Mouse (Mus musculus): Measurements from ENCODE around the gene Krt35.

Krt35 gene

DNA sequence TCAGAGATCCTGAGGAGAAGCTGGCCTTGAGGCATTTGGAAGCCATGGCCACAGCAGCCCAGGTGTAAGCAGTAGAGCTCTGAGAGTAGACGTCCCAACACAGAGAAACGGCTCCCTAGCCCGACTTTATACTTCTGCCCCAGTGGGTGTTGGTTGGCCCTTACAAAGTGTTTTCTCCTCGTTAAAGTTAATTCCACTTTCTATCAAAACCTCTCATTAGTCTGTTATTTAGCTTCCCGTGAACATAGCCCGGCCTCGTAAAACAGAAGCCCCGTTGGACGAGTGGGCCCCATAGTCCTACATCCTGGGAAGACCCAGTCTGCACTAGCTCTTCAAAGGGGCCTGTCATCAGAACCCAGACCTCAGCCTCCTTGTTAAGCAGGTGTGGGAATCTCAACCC lies at the start of gene Krt35:
Gene Krt35 (minus strand): TSS at position 101 of the 400 bp plus-strand sequence.
- no peak for DNase-seq (ENCODE audit: low spot score)

DNA sequence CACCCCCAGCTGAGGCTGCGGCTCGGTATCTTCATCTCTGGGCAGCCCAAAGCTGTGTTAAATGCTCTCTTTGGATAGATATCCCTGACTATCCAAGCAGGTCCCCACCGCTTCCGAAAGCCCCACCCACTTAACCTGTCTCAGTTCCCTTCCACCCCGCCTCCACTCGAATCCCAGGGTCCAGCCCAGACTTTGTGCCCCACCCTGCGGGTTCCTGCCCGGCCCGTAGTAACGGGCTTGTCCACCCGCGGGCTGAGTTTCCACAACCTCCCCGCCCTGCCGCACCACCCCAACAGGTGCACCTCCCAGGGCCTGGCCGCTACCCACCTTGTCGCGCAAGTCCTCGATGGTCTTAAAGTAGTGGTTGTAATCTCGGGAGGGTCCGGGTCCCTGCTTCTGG lies 49.1 kb upstream of the Krt35 start:
- DNase-seq (ENCODE audit: low spot score) = no peak

GRCm38 (mm10) chr11:100140966-100141365 lies 44.9 kb upstream of the Krt35 start:
- no peak for DNase-seq (ENCODE audit: low spot score)

DNA sequence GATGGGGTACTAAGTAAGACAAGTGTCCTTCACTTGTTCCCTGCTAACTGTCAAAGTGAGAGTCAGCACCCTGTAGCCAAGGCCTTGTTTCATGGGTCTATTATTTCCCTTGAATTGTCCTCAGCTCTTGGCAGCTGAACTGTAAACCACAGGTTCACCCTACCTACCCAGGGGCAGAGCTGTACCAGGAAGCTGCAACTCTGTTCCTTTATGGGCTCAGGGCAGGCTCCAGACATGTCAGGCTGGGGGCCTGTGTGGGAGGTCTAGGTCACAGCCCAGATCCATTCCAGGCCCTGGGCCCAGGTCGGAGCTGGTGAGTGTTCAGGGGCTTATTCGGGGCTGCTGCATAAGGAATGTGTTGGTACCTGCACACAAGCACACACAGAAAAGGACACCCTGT lies 43.4 kb upstream of the Krt35 start:
- no peak for DNase-seq (ENCODE audit: low spot score)

DNA sequence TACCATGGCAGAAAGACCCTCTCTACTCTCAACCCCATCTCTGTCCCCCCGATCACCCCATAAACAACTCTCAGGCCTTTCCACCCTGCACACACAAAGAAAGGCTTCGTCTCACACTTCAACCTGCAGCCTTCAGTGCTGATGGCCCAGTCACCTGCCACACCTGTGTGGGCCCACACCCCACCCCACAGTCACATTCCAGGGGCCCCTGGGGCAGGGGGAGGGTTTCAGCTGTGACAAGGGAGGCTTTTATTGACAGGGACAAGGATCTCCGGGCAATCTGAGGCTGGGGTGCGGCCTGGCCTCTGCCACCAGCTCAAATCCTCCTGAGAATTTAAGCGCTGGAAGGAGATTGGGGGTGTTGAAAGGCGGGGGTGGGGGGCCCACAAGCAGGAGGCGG lies 42.8 kb upstream of the Krt35 start:
- DNase-seq (ENCODE audit: low spot score) = no peak

- no peak for DNase-seq (ENCODE audit: low spot score)
Measured at GRCm38 (mm10) chr11:100137693-100138092, 41.7 kb upstream of the Krt35 start.

GRCm38 (mm10) chr11:100136559-100136958 lies 40.5 kb upstream of the Krt35 start:
- DNase-seq (ENCODE audit: low spot score) = no peak

- DNase-seq (ENCODE audit: low spot score) = no peak
Measured at GRCm38 (mm10) chr11:100135731-100136130, 39.7 kb upstream of the Krt35 start, which contains the start of gene Krt15. Gene Krt15, minus strand, starts transcription at chr11:100135928.

DNA sequence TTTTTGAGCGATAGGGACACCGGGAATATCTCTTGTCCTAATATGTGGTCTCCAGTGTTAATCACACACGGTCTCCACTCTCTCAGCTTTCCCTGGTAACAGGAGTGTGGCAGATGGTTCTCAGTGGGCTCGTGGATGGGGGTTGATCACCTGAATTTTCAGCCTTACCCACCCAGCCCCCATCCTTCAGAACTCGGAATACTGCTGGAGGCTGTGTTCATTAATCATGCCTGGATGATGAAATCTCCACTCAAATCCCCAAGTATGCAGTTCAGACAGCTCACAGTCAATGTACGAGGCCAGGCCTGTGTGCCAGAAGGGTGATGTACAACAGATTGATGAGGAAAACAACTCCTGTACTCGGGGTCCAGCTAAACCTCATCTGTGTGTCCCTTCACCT lies 28.9 kb upstream of the Krt35 start:
- no peak for DNase-seq (ENCODE audit: low spot score)

DNA sequence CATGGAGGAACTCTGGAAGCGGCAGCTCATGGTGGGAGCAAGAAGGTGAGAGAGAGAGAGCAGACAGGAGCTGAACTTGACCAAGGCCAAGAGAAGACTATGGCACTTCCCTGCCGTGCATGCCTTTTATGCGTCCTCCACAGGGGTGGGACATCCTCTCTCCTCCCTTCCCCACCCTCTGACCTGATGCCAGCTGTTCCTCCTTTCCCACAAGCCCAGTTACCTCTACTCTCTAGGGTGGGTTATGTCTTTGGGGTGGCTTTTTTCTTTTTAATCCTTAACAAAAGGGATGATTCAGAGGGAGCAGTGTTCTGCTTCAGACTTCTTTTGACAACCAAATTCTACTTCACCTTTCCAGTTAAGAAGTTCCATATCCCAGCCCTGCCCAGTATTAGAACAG lies 25.4 kb upstream of the Krt35 start, which contains the start of gene Krt13:
Gene Krt13 (minus strand): TSS at position 101 of the 400 bp plus-strand sequence.
- DNase-seq (ENCODE audit: low spot score) = no peak

GRCm38 (mm10) chr11:100120331-100120730 lies 24.3 kb upstream of the Krt35 start:
- DNase-seq (ENCODE audit: low spot score) = no peak

- no peak for DNase-seq (ENCODE audit: low spot score)
Measured at GRCm38 (mm10) chr11:100113742-100114029, 17.6 kb upstream of the Krt35 start.

DNA sequence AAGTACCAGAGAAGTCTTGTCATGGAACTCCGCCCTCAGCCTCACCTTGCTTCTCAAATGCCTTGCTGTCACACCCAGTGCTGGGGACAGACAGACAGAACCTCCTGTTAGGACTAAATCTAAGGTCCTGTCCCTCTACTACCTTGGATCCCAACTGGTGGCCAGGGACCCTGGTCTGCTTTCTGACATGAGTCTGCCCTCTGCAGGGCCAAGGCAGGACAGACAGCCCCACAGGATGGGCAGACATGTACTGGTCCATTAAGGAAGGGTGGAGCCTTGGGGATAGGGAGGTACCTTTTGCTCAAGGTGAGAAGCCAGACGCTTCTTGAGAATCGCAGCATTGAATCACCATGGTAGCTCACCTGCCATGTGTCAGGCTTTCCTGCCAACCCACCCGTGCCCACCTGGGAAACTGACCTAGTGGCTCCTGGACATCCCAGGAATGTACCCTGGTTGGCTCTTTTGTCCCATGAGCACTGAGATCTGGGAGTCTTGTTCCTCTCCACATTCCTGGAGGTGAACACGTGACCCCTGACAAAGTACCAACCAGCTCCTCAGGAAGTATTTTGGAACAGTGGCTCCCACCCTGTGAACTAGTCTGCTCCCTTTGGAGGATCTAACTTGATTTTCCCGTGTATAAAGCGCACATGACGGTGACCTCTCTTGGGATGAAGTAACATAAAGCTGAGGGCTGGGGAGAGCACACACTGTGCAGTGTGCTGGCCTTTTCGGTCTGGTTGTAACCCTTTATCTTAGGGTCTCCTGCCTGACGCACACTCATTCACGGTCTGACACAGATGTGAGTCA lies 17.1 kb upstream of the Krt35 start:
- DNase-seq (ENCODE audit: low spot score) = no peak

GRCm38 (mm10) chr11:100105576-100106122 lies 9.6 kb upstream of the Krt35 start, which contains the start of gene Krt36:
Gene Krt36, minus strand, starts transcription at chr11:100105626.
- DNase-seq (ENCODE audit: low spot score) = no peak

GRCm38 (mm10) chr11:100102693-100103429 lies 6.8 kb upstream of the Krt35 start:
- no peak for DNase-seq (ENCODE audit: low spot score)

DNA sequence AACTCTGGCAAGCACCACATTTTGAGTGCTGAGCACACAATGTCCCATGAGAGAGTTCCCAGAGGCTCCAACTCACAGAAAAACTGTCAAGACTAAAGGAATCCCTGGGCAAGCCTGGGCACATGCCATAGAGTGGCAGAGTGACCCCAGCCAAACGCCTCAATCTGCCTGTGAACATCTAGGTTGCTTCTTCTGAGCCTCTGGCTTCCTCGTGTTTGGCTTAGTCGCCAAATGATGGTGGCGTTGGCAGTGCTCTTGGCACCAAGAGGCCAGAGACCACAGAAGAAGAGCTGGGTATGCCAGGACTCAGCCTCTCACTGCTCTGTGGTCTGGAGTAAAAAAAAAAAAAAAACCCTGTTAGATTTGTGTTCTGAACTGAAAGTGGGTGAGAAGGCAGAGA lies 4.3 kb upstream of the Krt35 start:
- no peak for DNase-seq (ENCODE audit: low spot score)

DNA sequence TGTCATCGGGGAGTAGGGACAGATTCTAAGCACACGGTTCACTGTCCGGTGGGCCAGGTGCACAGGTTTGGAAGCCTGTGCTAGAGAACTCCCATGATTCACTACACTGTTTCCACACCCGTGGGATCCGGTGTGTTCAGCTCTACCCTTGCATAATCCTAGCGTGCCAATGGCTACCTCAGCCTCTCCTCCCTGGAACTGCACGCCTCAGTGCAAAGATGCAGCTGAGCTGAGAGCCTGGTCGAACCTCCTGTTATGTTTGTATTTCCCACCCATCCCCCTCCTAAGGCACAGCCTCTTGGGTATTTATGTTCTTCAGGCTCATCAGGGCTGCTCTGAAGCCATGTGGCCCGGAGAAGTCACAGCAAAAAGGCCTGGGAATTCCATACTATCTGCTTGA lies 1.8 kb upstream of the Krt35 start:
- no peak for DNase-seq (ENCODE audit: low spot score)

- DNase-seq (ENCODE audit: low spot score) = no peak
Measured at GRCm38 (mm10) chr11:100088378-100089025, 7.5 kb downstream of the Krt35 start.

GRCm38 (mm10) chr11:100087861-100088260 lies 8.2 kb downstream of the Krt35 start, which contains the start of gene Krt32:
Gene Krt32, minus strand, starts transcription at chr11:100088226.
- DNase-seq (ENCODE audit: low spot score) = no peak

DNA sequence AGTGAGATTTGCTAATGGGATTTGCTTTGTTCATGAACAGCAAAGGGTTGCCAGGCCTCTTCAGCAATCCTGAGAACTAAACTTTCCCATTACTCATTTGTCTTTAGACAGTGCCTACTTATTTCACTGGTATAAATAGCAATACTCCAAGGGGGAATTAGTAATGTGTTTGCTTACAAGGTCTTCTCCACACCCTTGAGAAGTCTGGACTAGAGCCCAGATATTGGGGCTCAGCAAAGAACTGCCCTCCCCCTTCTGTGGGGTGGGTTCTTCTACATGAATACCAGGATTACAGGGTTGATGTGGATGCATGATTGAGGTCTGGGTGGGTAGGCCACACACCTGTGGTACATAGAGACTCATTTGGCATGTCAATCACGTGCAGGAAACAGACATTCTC lies 22.2 kb downstream of the Krt35 start:
- no peak for DNase-seq (ENCODE audit: low spot score)

DNA sequence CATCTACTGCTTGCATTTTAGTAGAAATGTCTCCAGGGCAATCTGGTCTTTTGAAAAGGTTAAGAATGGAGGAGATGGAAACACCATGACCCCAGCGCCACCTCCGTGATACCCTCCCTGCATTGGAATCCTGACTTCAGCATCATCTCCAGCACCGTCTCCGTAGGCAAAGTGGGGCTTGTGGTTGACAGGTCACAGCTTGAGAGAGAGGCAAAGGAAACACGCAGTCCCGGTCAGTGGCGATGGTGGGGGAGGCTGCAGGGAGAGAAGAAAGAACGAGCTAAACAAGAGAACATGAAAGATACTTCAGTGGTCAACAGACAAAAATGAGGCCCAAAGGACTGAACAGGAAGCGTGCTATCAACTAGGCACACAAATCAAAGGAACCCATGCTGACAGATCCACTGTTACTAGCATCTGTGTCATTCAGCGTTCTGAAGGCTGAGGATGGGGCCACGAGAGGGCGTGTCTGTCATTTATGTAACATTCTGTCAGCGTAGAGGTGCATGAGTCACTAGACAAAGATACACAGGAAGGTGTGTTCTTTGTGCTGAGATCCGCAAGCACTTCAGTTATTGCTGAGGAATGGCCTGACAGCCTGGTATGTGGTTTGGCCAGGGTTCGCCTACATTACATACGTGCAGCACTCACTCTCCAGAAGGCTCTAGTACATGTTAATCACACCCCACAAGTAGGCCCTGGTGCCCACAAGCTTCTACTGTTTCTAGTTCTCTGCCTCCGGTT lies 28.6 kb downstream of the Krt35 start:
- no peak for DNase-seq (ENCODE audit: low spot score)
